Mouse (Mus musculus) liver, embryonic 13.5 days (tissue): ENCODE measurements at regions not wholly inside any gene's neighbourhood (a gene's known extent, or its start where the extent isn't known, plus 50 kb on each side); places are given as distances from the start of the nearest gene placed in this dataset.

Source experiments
- ATAC-seq: fragments of 200-750 bp; cut with Nextera tagmentation; 2 replicates; pipeline ENCODE4 v1.8.0; 2017; ENCODE audit warnings: low read depth, mild to moderate bottlenecking, moderate number of reproducible peaks, moderate library complexity
- DNase-seq: peaks from one replicate; pipeline ENCODE4 v3.0.0; 2022
- H3K27ac ChIP-seq: fragments of 300-500 bp; sonication (generic); 2 replicates; pipeline ENCODE4 v1.5.1; 2015; ENCODE audit warnings: moderate library complexity, mild to moderate bottlenecking, inconsistent platforms
- H3K27me3 ChIP-seq: fragments of 300-500 bp; sonication (generic); 2 replicates; pipeline ENCODE4 v1.6.1; 2015; ENCODE audit warnings: mild to moderate bottlenecking, inconsistent platforms
- H3K36me3 ChIP-seq: fragments of 300-500 bp; sonication (generic); 2 replicates; pipeline ENCODE4 v1.6.1; 2015; ENCODE audit warnings: mild to moderate bottlenecking, inconsistent platforms
- H3K4me1 ChIP-seq: fragments of 300-500 bp; sonication (generic); replicated peaks from 2 replicates; pipeline ENCODE4 v1.6.1; 2015; ENCODE audit warnings: inconsistent platforms
- H3K4me2 ChIP-seq: fragments of 300-500 bp; sonication (generic); 2 replicates; pipeline ENCODE4 v1.6.1; 2015; ENCODE audit warnings: inconsistent platforms, mild to moderate bottlenecking, moderate library complexity
- H3K4me3 ChIP-seq: fragments of 300-500 bp; sonication (generic); replicated peaks from 2 replicates; pipeline ENCODE4 v1.5.1; 2015; ENCODE audit warnings: mild to moderate bottlenecking, inconsistent platforms
- H3K9ac ChIP-seq: fragments of 300-500 bp; sonication (generic); 2 replicates; pipeline ENCODE4 v1.6.1; 2015; ENCODE audit warnings: mild to moderate bottlenecking, inconsistent platforms
- H3K9me3 ChIP-seq: fragments of 300-500 bp; sonication (generic); replicated peaks from 2 replicates; pipeline ENCODE4 v1.6.1; 2016; ENCODE audit warnings: inconsistent platforms
- WGBS: fragments of 180-500 bp; shearing (Covaris S2); methylation state at CpG from one replicate; pipeline ENCODE4 v1.1.7; 2015; ENCODE audit not compliant: insufficient replicate concordance; 5-methylcytosine and 5-hydroxymethylcytosine counted together

DNA sequence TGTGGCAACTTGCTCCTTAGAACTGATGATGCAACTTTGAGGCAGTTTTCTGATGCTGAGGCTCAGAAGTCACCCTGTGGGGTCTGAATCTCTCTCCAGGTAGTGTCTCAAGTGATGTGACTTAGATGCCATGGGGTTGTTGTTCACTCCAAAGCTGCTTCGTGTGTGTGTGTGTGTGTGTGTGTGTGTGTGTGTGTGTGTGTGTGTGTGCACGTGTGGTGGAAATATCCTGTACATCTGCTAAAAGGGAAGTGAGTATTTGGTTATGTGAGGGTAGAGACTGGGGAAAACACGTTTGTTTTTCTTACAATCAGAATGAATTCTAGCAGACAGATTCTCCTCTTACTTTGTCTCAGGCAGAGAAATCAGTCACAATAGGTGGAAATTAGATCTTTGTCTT, 276.5 kb downstream of the Insc start:
- Histone ChIP-seq H3K27ac (no peak overlapping the region), H3K9ac (no peak overlapping the region), H3K4me1 (no peaks in the 10 kb centered on the region), H3K4me3 (no peak overlapping the region), H3K36me3 (no peaks in the 10 kb centered on the region), H3K4me2 (no peak overlapping the region), H3K27me3 (no peaks in the 10 kb centered on the region), H3K9me3 (no peaks in the 10 kb centered on the region)
- WGBS: 17% methylated on average over 3 of the region's 3 CpGs
- no peak for ATAC-seq
- no peak for DNase-seq

DNA sequence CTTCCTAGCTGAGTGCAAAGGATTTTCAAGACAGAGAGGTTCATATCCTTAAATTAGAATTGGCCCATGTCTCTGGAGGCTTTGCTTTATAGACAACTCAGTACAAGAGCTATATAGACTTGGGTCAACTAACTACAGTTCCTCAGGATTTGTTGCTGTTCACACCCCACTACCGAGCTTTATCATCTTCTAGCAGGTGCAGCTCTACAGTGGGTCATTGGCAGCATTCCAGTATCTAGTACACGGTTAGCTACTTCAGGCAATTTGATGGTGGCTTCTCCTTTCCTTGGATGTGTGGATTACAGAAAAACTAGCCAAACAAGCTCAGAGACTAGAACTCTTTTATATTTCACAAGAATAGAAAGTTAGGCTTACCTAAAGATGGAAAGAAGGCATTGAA, 282.3 kb downstream of the Insc start:
- Histone ChIP-seq H3K36me3 (no peaks in the 10 kb centered on the region), H3K9ac (no peak overlapping the region), H3K4me1 (no peaks in the 10 kb centered on the region), H3K4me3 (no peak overlapping the region), H3K4me2 (no peak overlapping the region), H3K27me3 (no peaks in the 10 kb centered on the region), H3K27ac (no peak overlapping the region), H3K9me3 (no peaks in the 10 kb centered on the region)
- ATAC-seq (no peak), DNase-seq (no peak)
- WGBS: 47% methylated on average over 2 of the region's 2 CpGs

DNA sequence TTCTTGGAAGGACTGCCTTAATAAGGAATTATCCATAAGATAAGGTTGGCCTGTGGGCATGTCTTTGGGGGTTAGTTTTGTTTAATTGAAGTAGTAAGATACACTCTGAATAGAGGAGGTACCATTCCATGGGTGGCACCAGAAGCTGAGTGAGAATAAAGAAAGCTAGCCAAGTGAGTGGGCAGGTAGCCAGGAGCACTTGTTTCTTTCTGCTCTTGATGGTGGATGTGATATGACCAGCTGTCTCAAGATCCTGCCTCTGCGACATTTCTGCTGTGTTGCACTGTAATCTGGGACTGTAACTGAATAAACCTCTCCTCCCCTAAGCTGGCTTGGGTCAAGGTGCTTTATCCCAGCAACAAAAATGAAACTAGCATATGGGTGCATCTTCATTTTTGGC, 284.2 kb downstream of the Insc start:
- ATAC-seq: no peak
- 54% methylated on average over 1 of the region's 1 CpGs for WGBS
- Histone ChIP-seq H3K27ac (no peak overlapping the region), H3K4me2 (no peak overlapping the region), H3K4me3 (no peak overlapping the region), H3K4me1 (no peaks in the 10 kb centered on the region), H3K27me3 (no peaks in the 10 kb centered on the region), H3K36me3 (no peaks in the 10 kb centered on the region), H3K9ac (no peak overlapping the region), H3K9me3 (no peaks in the 10 kb centered on the region)
- no peak for DNase-seq

- WGBS: 15% methylated on average over 4 of the region's 4 CpGs
- no peak overlapping the region for H3K27ac ChIP-seq
- no peak for DNase-seq
These were observed 290.5 kb downstream of the Insc start for GRCm38 (mm10) chr7:115033987-115034386.

GRCm38 (mm10) chr7:115055527-115055926, 312.0 kb downstream of the Insc start:
- DNase-seq (no peak), ATAC-seq (no peak)
- Histone ChIP-seq H3K27ac (no peak overlapping the region), H3K4me2 (no peak overlapping the region), H3K36me3 (no peaks in the 10 kb centered on the region), H3K4me3 (no peak overlapping the region), H3K27me3 (no peaks in the 10 kb centered on the region), H3K4me1 (no peaks in the 10 kb centered on the region), H3K9ac (no peak overlapping the region), H3K9me3 (no peaks in the 10 kb centered on the region)

More at GRCm38 (mm10) chr7:115033987-115034386, 290.5 kb downstream of the Insc start:
- Histone ChIP-seq H3K4me2 (no peak overlapping the region), H3K27me3 (no peaks in the 10 kb centered on the region), H3K4me3 (no peak overlapping the region), H3K4me1 (no peaks in the 10 kb centered on the region), H3K36me3 (no peaks in the 10 kb centered on the region), H3K9ac (no peak overlapping the region), H3K9me3 (no peaks in the 10 kb centered on the region)
- ATAC-seq: no peak

DNA sequence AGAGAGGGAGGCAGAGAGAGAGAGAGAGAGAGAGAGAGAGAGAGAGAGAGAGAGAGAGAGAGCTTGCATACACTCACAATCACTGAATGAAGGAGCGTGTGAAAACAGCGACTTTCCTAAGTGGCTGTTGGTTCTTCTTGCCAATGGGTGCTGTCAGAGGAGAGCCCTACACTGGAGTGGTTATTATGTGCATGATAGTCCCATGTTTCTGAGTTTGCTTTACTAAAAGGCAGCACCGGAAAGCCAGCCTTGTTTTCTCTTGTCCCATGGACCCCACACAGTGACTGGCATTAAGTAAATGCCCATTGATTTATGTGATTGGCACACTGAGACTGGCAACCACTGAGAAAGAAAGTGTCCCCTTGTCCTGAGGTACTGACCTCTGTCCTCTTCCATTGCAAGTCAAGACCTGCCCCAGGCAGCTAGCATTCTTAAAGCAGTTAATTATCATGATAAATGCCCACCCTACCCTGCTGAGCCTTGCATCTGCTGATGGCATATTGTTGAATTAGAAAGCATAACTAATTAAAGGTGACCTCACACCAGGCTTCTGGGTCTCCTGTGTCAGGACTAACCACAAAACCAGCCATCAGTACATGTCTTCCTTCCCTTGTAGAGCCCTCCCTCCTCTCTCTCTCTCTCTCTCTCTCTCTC, 313.6 kb downstream of the Insc start:
- no peak overlapping the region for H3K9ac ChIP-seq
- H3K4me3 ChIP-seq: no peak overlapping the region
- WGBS: 47% methylated on average over 3 of the region's 3 CpGs
- ATAC-seq (no peak), DNase-seq (no peak)
- no peaks in the 10 kb centered on the region for H3K27me3 ChIP-seq
- no peak overlapping the region for H3K27ac ChIP-seq
- no peaks in the 10 kb centered on the region for H3K4me1 ChIP-seq
- H3K36me3 ChIP-seq: no peaks in the 10 kb centered on the region
- H3K9me3 ChIP-seq: no peaks in the 10 kb centered on the region
- H3K4me2 ChIP-seq: no peak overlapping the region

GRCm38 (mm10) chr7:115057736-115058135, 314.2 kb downstream of the Insc start:
- H3K27me3 ChIP-seq: no peaks in the 10 kb centered on the region
- H3K9ac ChIP-seq: no peak overlapping the region
- H3K4me2 ChIP-seq: no peak overlapping the region
- WGBS: 17% methylated on average over 3 of the region's 3 CpGs
- DNase-seq: no peak
- H3K4me3 ChIP-seq: no peak overlapping the region
- H3K36me3 ChIP-seq: no peaks in the 10 kb centered on the region
- ATAC-seq: no peak
- H3K27ac ChIP-seq: no peak overlapping the region
- H3K4me1 ChIP-seq: no peaks in the 10 kb centered on the region
- H3K9me3 ChIP-seq: no peaks in the 10 kb centered on the region

DNA sequence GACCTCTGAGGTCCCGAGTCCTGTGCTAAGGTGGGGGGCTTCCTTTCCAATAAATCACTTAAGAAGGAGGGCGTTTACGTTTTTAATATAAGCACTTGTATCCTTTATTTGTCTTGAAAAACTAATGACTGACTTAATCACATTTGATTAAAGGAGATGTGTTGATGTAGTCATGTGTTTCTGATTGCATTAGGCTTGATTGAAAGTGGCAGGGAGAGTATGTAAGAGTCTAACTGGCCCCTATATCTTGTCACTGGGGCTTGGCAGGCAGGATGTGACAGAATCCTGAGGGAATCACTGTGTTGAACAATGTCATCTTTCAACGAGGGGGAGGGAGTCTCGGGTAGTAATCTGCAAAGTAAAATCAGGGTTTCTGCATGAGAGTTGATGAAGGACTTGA, 316.7 kb downstream of the Insc start:
- WGBS: 56% methylated on average over 5 of the region's 5 CpGs
- Histone ChIP-seq H3K9me3 (no peaks in the 10 kb centered on the region), H3K4me2 (no peak overlapping the region), H3K4me1 (no peaks in the 10 kb centered on the region), H3K4me3 (no peak overlapping the region), H3K27ac (no peak overlapping the region), H3K36me3 (no peaks in the 10 kb centered on the region), H3K9ac (no peak overlapping the region), H3K27me3 (no peaks in the 10 kb centered on the region)
- DNase-seq: no peak
- ATAC-seq: no peak

DNA sequence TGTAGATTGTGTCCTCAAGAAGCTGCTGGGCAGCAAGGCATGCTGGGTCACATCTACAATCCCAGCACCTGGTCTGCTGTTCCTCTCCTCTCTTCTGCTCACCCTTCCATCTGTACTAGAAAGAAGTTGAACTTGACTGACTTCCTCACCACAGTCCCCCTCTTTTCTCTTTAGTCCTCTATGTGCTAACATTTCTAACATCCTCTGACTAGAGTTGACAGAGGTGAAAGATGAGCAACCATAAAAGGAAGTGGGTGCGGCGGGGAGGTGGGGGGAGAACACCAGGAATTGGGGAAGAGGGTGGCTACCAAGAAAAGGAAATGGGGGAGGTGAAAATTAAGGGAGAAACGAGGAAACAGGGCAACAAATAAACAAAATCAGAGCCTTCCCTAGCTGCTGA, 319.3 kb downstream of the Insc start:
- Histone ChIP-seq H3K27me3 (no peaks in the 10 kb centered on the region), H3K9ac (no peak overlapping the region), H3K4me2 (no peak overlapping the region), H3K27ac (no peak overlapping the region), H3K4me3 (no peak overlapping the region), H3K9me3 (no peaks in the 10 kb centered on the region), H3K36me3 (no peaks in the 10 kb centered on the region), H3K4me1 (no peaks in the 10 kb centered on the region)
- DNase-seq: no peak
- no peak for ATAC-seq
- 1% methylated on average over 3 of the region's 3 CpGs for WGBS

DNA sequence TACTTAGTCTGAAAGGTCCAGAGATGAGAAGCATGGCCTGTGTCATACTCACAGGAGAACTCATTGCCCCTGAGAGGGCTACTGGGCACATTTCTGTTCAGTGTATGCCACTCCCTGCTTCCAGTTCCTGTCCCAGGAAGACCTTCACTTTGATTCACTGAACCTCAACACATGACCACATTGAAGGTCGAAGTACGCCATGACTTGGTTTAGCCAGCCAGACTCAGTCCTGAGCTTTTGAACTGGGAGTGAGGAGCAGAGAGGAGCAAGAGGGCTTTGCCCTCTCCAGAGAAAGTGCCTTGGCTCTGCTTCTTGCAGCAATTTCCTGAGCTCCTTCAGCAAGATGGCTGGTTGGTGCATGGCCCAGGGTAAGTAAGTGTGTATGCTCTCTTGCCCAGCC, 324.1 kb downstream of the Insc start:
- no peak overlapping the region for H3K27ac ChIP-seq
- ATAC-seq (no peak), DNase-seq (no peak)
- no peaks in the 10 kb centered on the region for H3K27me3 ChIP-seq
- no peaks in the 10 kb centered on the region for H3K9me3 ChIP-seq
- H3K4me3 ChIP-seq: no peak overlapping the region
- no peak overlapping the region for H3K9ac ChIP-seq
- H3K36me3 ChIP-seq: no peaks in the 10 kb centered on the region
- H3K4me1 ChIP-seq: no peaks in the 10 kb centered on the region
- 86% methylated on average over 2 of the region's 2 CpGs for WGBS
- H3K4me2 ChIP-seq: no peak overlapping the region

DNA sequence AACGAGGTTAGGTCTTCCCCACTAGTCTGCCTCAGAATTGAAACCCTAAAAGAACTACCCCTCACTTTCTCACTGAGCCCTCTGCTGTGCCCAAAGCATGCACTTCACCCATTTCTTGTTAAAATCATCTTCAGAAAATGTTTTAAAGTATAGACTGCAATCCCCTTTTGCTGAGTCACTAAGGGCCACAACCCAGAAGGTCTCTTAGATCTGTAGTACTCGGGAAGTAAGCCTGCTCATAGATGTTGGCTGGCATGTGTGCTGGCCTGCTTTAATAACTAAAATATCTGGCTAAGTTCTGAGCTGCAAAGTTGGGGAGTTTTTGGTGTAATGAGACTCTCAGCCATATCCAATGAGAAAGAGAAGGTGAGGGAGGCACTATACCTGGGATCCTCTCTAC, 329.9 kb downstream of the Insc start:
- no peak overlapping the region for H3K4me2 ChIP-seq
- H3K4me1 ChIP-seq: no peaks in the 10 kb centered on the region
- 31% methylated on average over 2 of the region's 2 CpGs for WGBS
- ATAC-seq (no peak), DNase-seq (no peak)
- no peak overlapping the region for H3K27ac ChIP-seq
- no peak overlapping the region for H3K4me3 ChIP-seq
- H3K27me3 ChIP-seq: no peaks in the 10 kb centered on the region
- no peak overlapping the region for H3K9ac ChIP-seq
- no peaks in the 10 kb centered on the region for H3K36me3 ChIP-seq
- H3K9me3 ChIP-seq: no peaks in the 10 kb centered on the region

GRCm38 (mm10) chr7:115076781-115077180, 333.3 kb downstream of the Insc start:
- Histone ChIP-seq H3K9ac (no peak overlapping the region), H3K4me1 (no peaks in the 10 kb centered on the region), H3K27ac (no peak overlapping the region), H3K27me3 (no peaks in the 10 kb centered on the region), H3K36me3 (no peaks in the 10 kb centered on the region), H3K4me2 (no peak overlapping the region), H3K4me3 (no peak overlapping the region), H3K9me3 (no peaks in the 10 kb centered on the region)
- no peak for ATAC-seq
- whole genome bisulfite sequencing: 69% methylated on average over 4 of the region's 4 CpGs
- DNase-seq: no peak
